ENCODE assay signal across 8 mouse cellular contexts in the genomic region with DNA sequence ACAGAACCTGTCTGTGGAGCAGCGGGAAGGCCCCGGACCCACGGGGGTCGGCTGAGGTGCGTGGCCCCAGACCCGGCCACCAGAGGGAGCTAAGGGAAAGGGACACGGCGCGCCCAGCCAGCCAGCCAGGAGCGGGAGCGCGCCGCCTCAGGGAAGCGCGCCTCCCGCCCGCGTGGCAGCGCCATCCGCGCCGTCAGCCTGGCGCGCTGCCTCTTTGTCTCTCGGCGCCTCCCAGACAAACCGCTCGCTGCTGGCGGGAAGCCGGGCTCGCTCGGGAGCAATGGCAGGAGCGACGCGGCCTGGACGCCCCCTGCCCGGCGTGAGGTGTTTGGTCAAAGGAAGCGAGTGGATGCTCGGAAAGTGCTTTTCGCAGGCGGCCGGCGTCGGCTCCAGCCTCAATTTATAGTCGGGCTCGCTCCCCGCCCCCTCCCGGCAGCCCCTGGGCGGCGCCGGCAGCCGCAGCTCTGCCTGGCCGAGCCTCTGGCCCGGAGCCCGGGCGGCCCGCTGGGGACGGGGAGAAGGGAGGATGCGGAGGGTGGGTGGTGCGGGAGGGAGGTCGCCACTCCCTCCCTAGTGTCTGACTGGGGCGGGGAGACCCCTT. TPM values are rescaled to one million over a fixed set of nuclear protein-coding genes. Genes with fewer than 3 reads are reported as not detected.
DNase-seq lines count a peak whose midpoint lies in the region; ATAC-seq lines count a peak whose summit lies in the region.

No protein-coding gene starts in this region.

- H3K4me3 ChIP-seq in hindbrain, embryonic 11.5 days (ENCODE audit: low read depth, low read length), result peak overlapping the region; percentile 43

- peak; percentile 87 for ATAC-seq in hindbrain, embryonic 11.5 days (ENCODE audit: low FRiP score)

- DNase-seq in MN1 (ENCODE audit: low spot score), result peak; percentile 88
- DNase-seq in cerebellum, adult 9-10 months, result peak; percentile 94
- peak; percentile 74 to 88 for DNase-seq in frontal cortex, adult 2 months (ENCODE audit: extremely low spot score in 1 of 2, low spot score in 1 of 2)
- DNase-seq in hindbrain, embryonic 11.5 days (ENCODE audit: low spot score), result peak; percentile 93
- DNase-seq in layer of hippocampus, postnatal 14 days (ENCODE audit: low spot score in 2 of 2), result peak; percentile 90 to 94
- peak; percentile 92 for DNase-seq in lung, postnatal 10 days
- DNase-seq in ovary, postnatal 14 days (ENCODE audit: low spot score), result peak; percentile 88
- DNase-seq in thymus, postnatal 10 days (ENCODE audit: low spot score in 2 of 2), result peak; percentile 80 to 93

- no peaks in the 10 kb centered on the region for H3K9me3 ChIP-seq in hindbrain, embryonic 11.5 days (ENCODE audit: control insufficient read depth, low read length)

- peak overlapping the region; percentile 62 for H3K9ac ChIP-seq in hindbrain, embryonic 11.5 days (ENCODE audit: low read depth, low read length)

- under 1% methylated on average over 29 of the region's 63 CpGs for WGBS in hindbrain, embryonic 11.5 days

- peaks cover 13% of the 10 kb centered on the region; the same call in 1 of the 2 replicates for H3K4me1 ChIP-seq in hindbrain, embryonic 11.5 days (replicated peaks; ENCODE audit: control insufficient read depth, insufficient read depth, low read length)

- no peaks in the 10 kb centered on the region for H3K36me3 ChIP-seq in hindbrain, embryonic 11.5 days (ENCODE audit: control insufficient read depth, insufficient read depth, low read length)

- no peaks in the 10 kb centered on the region for H3K27me3 ChIP-seq in hindbrain, embryonic 11.5 days (ENCODE audit: control insufficient read depth, insufficient read depth, low read length)

- H3K4me2 ChIP-seq in hindbrain, embryonic 11.5 days (replicated peaks; ENCODE audit: low read depth, low read length), result peak overlapping the region; percentile 42

- peak overlapping the region; percentile 98 for H3K27ac ChIP-seq in hindbrain, embryonic 11.5 days (ENCODE audit: low read depth, low read length)

RNA-seq across cellular contexts. Expression of a gene that starts 20.3 kb away (rescaled TPM):
- polyA plus RNA-seq in frontal cortex, adult 2 months (2012; rRNA removed), result 45.1 and 57.6 TPM in 2 replicates
- polyA plus RNA-seq in hindbrain, embryonic 11.5 days (2014; fragmentation: Nextera tagmentation; extraction: Ambion mirVana), result 10.3 and 11.7 TPM in 2 replicates
- 10 to 100 TPM; 57.5 to 65.2 TPM for total RNA-seq in layer of hippocampus, postnatal 14 days (2021)

RNA-seq across cellular contexts. Expression of a gene that starts 33.2 kb away (rescaled TPM):
- polyA plus RNA-seq in frontal cortex, adult 2 months (2012; rRNA removed), result 0.04 TPM in 1 of 2 replicates, not detected in the other
- 0.12 TPM in 1 of 2 replicates, not detected in the other for polyA plus RNA-seq in hindbrain, embryonic 11.5 days (2014; fragmentation: Nextera tagmentation; extraction: Ambion mirVana)
- not detected for total RNA-seq in layer of hippocampus, postnatal 14 days (2021)

RNA-seq across cellular contexts. Expression of a gene that starts 35.1 kb away (rescaled TPM):
- 0.15 TPM in 1 of 2 replicates, not detected in the other for polyA plus RNA-seq in frontal cortex, adult 2 months (2012; rRNA removed)
- 0.07 TPM in 1 of 2 replicates, not detected in the other for polyA plus RNA-seq in hindbrain, embryonic 11.5 days (2014; fragmentation: Nextera tagmentation; extraction: Ambion mirVana)
- not detected for total RNA-seq in layer of hippocampus, postnatal 14 days (2021)

RNA-seq across cellular contexts. Expression of a gene that starts 49.9 kb away (rescaled TPM):
- polyA plus RNA-seq in frontal cortex, adult 2 months (2012; rRNA removed), result 0.23 TPM in 1 of 2 replicates, not detected in the other
- not detected in 2 replicates for polyA plus RNA-seq in hindbrain, embryonic 11.5 days (2014; fragmentation: Nextera tagmentation; extraction: Ambion mirVana)
- not detected for total RNA-seq in layer of hippocampus, postnatal 14 days (2021)

RNA-seq across cellular contexts. Expression of a gene that starts 50.4 kb away (rescaled TPM):
- polyA plus RNA-seq in frontal cortex, adult 2 months (2012; rRNA removed), result 0.88 and 1.1 TPM in 2 replicates
- polyA plus RNA-seq in hindbrain, embryonic 11.5 days (2014; fragmentation: Nextera tagmentation; extraction: Ambion mirVana), result not detected in 2 replicates
- total RNA-seq in layer of hippocampus, postnatal 14 days (2021), result under 1 TPM in 1 of 2 experiments, not detected in 1; 0.09 TPM

Comparison
In these comparisons a context has a peak if more than half of its experiments do, and no peak if none do; other contexts are left out.
1. Peak in every context shown above with its lines: DNase-seq, ATAC-seq, H3K4me3 ChIP-seq and H3K27ac ChIP-seq.